Mouse (Mus musculus): ENCODE results near the gene Sumo2. TPM values are rescaled to one million over a fixed set of nuclear protein-coding genes. Genes with fewer than 3 reads are reported as not detected.
"Not testable (repeated sequence)": the region's sequence is repeated elsewhere in the genome, so short reads cannot be mapped to it uniquely, and the experiment has no call there.

Gene Sumo2
- polyA plus RNA-seq, 2 experiments, result 543 to 942 TPM

DNA sequence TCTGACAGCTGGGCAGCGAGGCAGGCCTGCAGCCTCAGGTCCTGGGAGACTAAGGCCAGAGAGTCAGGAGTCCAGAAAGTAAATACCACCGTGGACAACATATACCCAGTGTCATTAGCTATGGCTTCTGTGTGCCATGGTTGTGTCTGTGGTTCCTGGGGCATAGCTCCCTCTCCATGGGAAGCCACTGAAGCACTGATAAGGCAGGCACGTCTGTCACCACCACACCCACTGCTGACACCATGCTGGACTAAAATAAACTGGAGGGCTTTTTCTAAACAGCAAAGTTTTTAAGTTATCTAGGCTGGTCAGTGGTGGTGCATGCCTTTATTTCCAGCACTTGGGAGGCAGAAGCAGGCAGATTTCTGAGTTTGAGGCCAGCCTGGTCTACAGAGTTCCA lies 29.5 kb downstream of the Sumo2 start:
- no peak overlapping the region for H3K9ac ChIP-seq (ENCODE audit: low read depth, low read length, severe bottlenecking)
- peaks cover 18% of the 10 kb centered on the region for H3K4me1 ChIP-seq (ENCODE audit: control insufficient read depth, insufficient read depth, low read length)
- H3K4me3 ChIP-seq (replicated peaks; ENCODE audit: low read length), result no peak overlapping the region
- WGBS, result 78% methylated on average over 3 of the region's 3 CpGs
- ATAC-seq (ENCODE audit: low FRiP score, low read depth) (no peak), DNase-seq (ENCODE audit: low spot score) (no peak)
- TF ChIP-seq POLR2A (IDR thresholded peaks at IDR 0.05; ENCODE audit: borderline replicate concordance, extremely low read depth, insufficient read depth, insufficient read length), result no peak
- no peaks in the 10 kb centered on the region for H3K27me3 ChIP-seq (ENCODE audit: control insufficient read depth, insufficient read depth, low read length)
- no peak overlapping the region for H3K4me2 ChIP-seq (replicated peaks; ENCODE audit: low read depth, low read length, severe bottlenecking)
- no peaks in the 10 kb centered on the region for H3K9me3 ChIP-seq (ENCODE audit: control insufficient read depth, low read length)
- H3K36me3 ChIP-seq (ENCODE audit: control insufficient read depth, insufficient read depth, low read length), result peaks cover 15% of the 10 kb centered on the region
- H3K27ac ChIP-seq (replicated peaks; ENCODE audit: low read depth, low read length), result no peak overlapping the region

DNA sequence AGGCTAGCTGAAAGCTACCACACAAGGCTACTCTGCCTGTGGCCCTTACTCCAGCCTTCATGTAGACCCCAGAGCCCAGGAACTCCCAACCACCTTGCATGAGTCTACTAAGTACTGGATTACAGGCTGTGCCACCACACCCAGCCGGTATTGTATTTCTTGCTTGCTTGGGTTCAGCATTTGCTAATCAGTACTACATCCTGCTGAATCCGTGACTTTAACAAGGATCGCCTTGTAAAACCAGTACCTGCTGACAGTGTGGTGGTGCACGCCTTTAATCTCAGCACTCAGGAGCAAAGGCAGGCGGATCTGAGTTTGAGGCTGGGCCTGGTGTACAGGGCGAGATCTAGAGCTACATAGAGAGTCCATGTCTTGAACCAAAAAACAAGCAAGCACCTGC lies 33.4 kb downstream of the Sumo2 start:
- Histone ChIP-seq H3K36me3 (ENCODE audit: control insufficient read depth, insufficient read depth, low read length) (peaks cover 53% of the 10 kb centered on the region), H3K9me3 (ENCODE audit: control insufficient read depth, low read length) (no peaks in the 10 kb centered on the region), H3K27ac (replicated peaks; ENCODE audit: low read depth, low read length) (no peak overlapping the region), H3K4me2 (replicated peaks; ENCODE audit: low read depth, low read length, severe bottlenecking) (no peak overlapping the region), H3K4me1 (ENCODE audit: control insufficient read depth, insufficient read depth, low read length) (no peaks in the 10 kb centered on the region), H3K4me3 (replicated peaks; ENCODE audit: low read length) (no peak overlapping the region), H3K27me3 (ENCODE audit: control insufficient read depth, insufficient read depth, low read length) (no peaks in the 10 kb centered on the region), H3K9ac (ENCODE audit: low read depth, low read length, severe bottlenecking) (no peak overlapping the region)
- no peak for ATAC-seq (ENCODE audit: low FRiP score, low read depth)
- 87% methylated on average over 6 of the region's 6 CpGs for WGBS
- TF ChIP-seq POLR2A (IDR thresholded peaks at IDR 0.05; ENCODE audit: borderline replicate concordance, extremely low read depth, insufficient read depth, insufficient read length), result no peak
- DNase-seq (ENCODE audit: low spot score), result no peak

DNA sequence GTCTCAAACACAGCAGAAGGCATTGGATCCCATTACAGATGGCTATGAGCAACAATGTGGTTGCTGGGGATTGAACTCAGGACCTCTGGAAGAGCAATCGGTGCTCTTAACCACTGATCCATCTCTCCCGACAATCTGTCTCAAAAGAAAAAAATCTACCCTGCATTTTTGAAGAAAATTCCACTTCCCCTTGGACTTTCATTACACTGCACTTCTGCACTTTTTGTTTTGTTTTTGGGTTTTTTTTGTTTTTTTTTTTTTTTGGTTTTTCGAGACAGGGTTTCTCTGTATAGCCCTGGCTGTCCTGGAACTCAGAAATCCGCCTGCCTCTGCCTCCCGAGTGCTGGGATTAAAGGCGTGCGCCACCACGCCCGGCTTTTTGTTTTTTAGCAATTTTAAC lies 39.5 kb downstream of the Sumo2 start:
- H3K36me3 ChIP-seq (ENCODE audit: control insufficient read depth, insufficient read depth, low read length), result peaks cover 47% of the 10 kb centered on the region
- H3K4me1 ChIP-seq (ENCODE audit: control insufficient read depth, insufficient read depth, low read length); ATAC-seq (ENCODE audit: low FRiP score, low read depth); H3K27ac ChIP-seq (replicated peaks; ENCODE audit: low read depth, low read length); DNase-seq (ENCODE audit: low spot score); H3K9me3 ChIP-seq (ENCODE audit: control insufficient read depth, low read length); H3K4me2 ChIP-seq (replicated peaks; ENCODE audit: low read depth, low read length, severe bottlenecking); H3K27me3 ChIP-seq (ENCODE audit: control insufficient read depth, insufficient read depth, low read length); H3K9ac ChIP-seq (ENCODE audit: low read depth, low read length, severe bottlenecking); H3K4me3 ChIP-seq (replicated peaks; ENCODE audit: low read length): not testable (repeated sequence)
- 92% methylated on average over 9 of the region's 9 CpGs for WGBS

DNA sequence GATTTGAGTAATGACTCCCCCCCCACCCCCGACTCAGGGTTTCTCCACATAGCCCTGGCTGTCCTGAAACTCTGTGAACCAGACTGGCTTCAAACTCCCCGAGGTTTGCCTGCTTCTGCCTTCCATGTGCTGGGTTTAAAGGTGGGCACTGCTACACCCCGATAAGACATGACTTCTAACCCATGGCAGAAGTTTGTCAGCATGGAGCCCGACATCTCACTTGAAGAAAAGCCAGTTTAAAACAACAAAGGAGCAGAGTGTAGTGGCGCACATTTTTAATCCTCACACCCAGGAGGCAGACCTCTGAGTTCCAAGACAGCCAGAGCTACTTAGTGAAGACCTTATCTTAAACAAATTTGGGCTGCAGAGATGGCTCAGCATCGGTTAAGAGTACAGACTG lies 43.7 kb downstream of the Sumo2 start:
- no peak overlapping the region for H3K27ac ChIP-seq (replicated peaks; ENCODE audit: low read depth, low read length)
- 34% methylated on average over 6 of the region's 6 CpGs for WGBS
- peak overlapping the region; percentile 68 for H3K4me3 ChIP-seq (replicated peaks; ENCODE audit: low read length)
- 0 out of 2 replicates have a peak, but pooled peaks cover 5% of the 10 kb centered on the region for H3K4me1 ChIP-seq (ENCODE audit: control insufficient read depth, insufficient read depth, low read length)
- H3K4me2 ChIP-seq (replicated peaks; ENCODE audit: low read depth, low read length, severe bottlenecking), result peak overlapping the region; percentile 58
- H3K9me3 ChIP-seq (ENCODE audit: control insufficient read depth, low read length), result no peaks in the 10 kb centered on the region
- H3K27me3 ChIP-seq (ENCODE audit: control insufficient read depth, insufficient read depth, low read length), result no peaks in the 10 kb centered on the region
- H3K9ac ChIP-seq (ENCODE audit: low read depth, low read length, severe bottlenecking), result peak overlapping the region; percentile 66; the same call in 1 of the 2 replicates
- DNase-seq (ENCODE audit: low spot score), result no peak
- TF ChIP-seq POLR2A (IDR thresholded peaks at IDR 0.05; ENCODE audit: borderline replicate concordance, extremely low read depth, insufficient read depth, insufficient read length), result no peak
- peaks cover 22% of the 10 kb centered on the region for H3K36me3 ChIP-seq (ENCODE audit: control insufficient read depth, insufficient read depth, low read length)
- ATAC-seq (ENCODE audit: low FRiP score, low read depth), result no peak

DNA sequence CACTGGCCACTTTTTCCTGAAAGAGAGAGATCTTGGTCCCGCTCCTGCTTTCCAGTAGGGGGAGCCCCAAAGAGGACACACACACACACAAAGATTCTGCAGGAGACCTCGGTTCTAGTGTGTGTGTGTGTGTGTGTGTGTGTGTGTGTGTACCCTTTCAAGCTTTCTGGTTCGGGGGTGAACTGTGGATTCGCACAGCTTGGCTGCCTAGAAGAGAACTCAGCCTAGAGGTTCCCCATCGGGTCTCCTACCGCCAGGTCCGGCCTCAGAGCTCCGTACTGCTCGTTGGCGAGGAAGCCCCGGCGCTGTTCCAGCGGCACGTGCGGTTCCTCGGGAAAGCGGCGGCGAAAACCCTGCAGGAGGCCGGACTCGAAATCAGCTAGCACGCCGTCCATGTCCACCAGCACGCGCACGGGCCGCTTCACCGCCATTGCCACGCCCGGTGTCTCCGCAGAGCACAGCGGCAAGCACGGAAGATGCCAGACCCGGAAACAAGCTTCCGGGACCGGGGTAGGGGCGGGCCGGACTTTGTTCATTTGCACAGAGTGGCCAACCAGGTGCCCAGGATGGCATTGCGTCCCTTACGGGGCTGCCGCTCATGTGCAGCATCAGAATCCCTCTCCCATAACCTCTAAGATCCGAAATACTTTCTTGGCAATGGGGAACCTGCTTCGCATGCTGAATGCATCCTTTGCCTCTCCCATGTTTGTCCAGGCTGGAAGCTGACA lies 44.6 kb downstream of the Sumo2 start, which contains the start of gene Nt5c:
Nt5c (minus strand) TSS at position 507 of the 728 bp plus-strand sequence.
- peak; percentile 63; the same call in 1 of the 2 replicates for TF ChIP-seq POLR2A (IDR thresholded peaks at IDR 0.05; ENCODE audit: borderline replicate concordance, extremely low read depth, insufficient read depth, insufficient read length)
- WGBS, result under 1% methylated on average over 38 of the region's 43 CpGs

More for the DNA sequence above, 44.6 kb downstream of the Sumo2 start, which contains the start of gene Nt5c:
- DNase-seq (ENCODE audit: low spot score), result peak; percentile 71
- peak within 1 kb of the TSS; percentile 88 for H3K27ac ChIP-seq (replicated peaks; ENCODE audit: low read depth, low read length)
- H3K36me3 ChIP-seq (ENCODE audit: control insufficient read depth, insufficient read depth, low read length), result peaks cover 16% of the 10 kb centered on the region; the same call in 1 of the 2 replicates
- peak within 1 kb of the TSS; percentile 68 for H3K4me3 ChIP-seq (replicated peaks; ENCODE audit: low read length)
- H3K9ac ChIP-seq (ENCODE audit: low read depth, low read length, severe bottlenecking), result peak within 1 kb of the TSS; percentile 66
- peak; percentile 88 for ATAC-seq (ENCODE audit: low FRiP score, low read depth)
- no peaks in the 10 kb centered on the region for H3K9me3 ChIP-seq (ENCODE audit: control insufficient read depth, low read length)
- peak within 1 kb of the TSS; percentile 58 for H3K4me2 ChIP-seq (replicated peaks; ENCODE audit: low read depth, low read length, severe bottlenecking)
- 0 out of 2 replicates have a peak, but pooled peaks cover 5% of the 10 kb centered on the region for H3K4me1 ChIP-seq (ENCODE audit: control insufficient read depth, insufficient read depth, low read length)
- no peaks in the 10 kb centered on the region for H3K27me3 ChIP-seq (ENCODE audit: control insufficient read depth, insufficient read depth, low read length)
